Comparison of ENCODE assay signal across 18 mouse cellular contexts in the genomic region with DNA sequence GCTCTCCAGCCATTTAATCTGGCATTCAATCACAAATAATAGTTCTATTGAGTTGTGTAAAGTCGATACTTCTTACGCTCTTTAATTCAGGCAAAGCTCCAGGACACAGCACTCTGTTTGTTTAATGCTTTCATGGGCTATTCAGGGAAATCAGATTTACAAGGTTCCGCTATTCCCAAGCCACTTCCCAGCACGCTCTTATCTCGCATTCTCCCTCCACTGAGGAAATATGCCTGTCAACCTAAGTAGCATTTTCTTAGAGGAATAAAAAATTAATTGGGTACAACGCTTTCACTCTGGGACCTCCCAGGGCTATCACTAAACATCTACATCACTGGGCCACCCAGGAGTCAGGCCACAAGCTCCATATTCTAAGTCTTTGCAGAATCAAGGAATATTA.
DNase-seq lines count a peak whose midpoint lies in the region; ATAC-seq and TF ChIP-seq lines count a peak whose summit lies in the region.
"Had no signal": no experiment of that assay in that cellular context is flagged by ENCODE, and none has a peak within 500 bp of the region (broad histone marks: within the 10 kb centered on the region; RNA-seq: fewer than 3 reads in every experiment).

No protein-coding gene starts in this region.

- H3K27ac ChIP-seq in kidney, postnatal 0 days = no peak overlapping the region
- no peak overlapping the region for H3K27ac ChIP-seq in midbrain, embryonic 14.5 days (replicated peaks; ENCODE audit: low read depth, low read length)
- H3K27ac ChIP-seq: heart, adult 2 months; heart, embryonic 15.5 days; kidney, embryonic 15.5 days; limb, embryonic 12.5 days; liver, embryonic 14.5 days; neural tube, embryonic 12.5 days had no signal

- peak; percentile 55 for DNase-seq in kidney, postnatal 0 days (ENCODE audit: low spot score)
- DNase-seq in kidney, adult 9 months = no peak
- DNase-seq in brain, adult 2 months (ENCODE audit: low read depth, low spot score) = peak; percentile 2
- peak; percentile 88 for DNase-seq in brain, embryonic 14.5 days (ENCODE audit: low read depth)
- DNase-seq in midbrain, embryonic 14.5 days = peak; percentile 75
- DNase-seq in left cerebral cortex, adult 18-20 months (ENCODE audit: low spot score in 2 of 2) = no peak
- no peak for DNase-seq in ovary, postnatal 14 days (ENCODE audit: low spot score)
- DNase-seq: adrenal gland, adult 8-10 months; cerebellum, postnatal 10 days; gastrocnemius, postnatal 25 days; heart, adult 2 months; thymus, postnatal 25 days had no signal

- H3K4me1 ChIP-seq in kidney, postnatal 0 days (replicated peaks; ENCODE audit: insufficient read depth, low read length) = no peaks in the 10 kb centered on the region
- no peaks in the 10 kb centered on the region for H3K4me1 ChIP-seq in midbrain, embryonic 14.5 days (ENCODE audit: control insufficient read depth, insufficient read depth, low read length)

- TF ChIP-seq CTCF in kidney, postnatal 0 days (IDR thresholded peaks at IDR 0.05; ENCODE audit: low read depth) = no peak
- TF ChIP-seq CTCF in brain, embryonic 14.5 days (IDR thresholded peaks at IDR 0.05; ENCODE audit: borderline replicate concordance, extremely low read depth, insufficient read depth, insufficient read length) = no peak

- 44% methylated on average over 6 of the region's 6 CpGs for WGBS in kidney, postnatal 0 days
- 5% methylated on average over 6 of the region's 6 CpGs for WGBS in midbrain, embryonic 14.5 days

- H3K9ac ChIP-seq in kidney, postnatal 0 days (ENCODE audit: low read depth, low read length) = no peak overlapping the region
- H3K9ac ChIP-seq in midbrain, embryonic 14.5 days (replicated peaks; ENCODE audit: low read length) = no peak overlapping the region
- H3K9ac ChIP-seq: heart, embryonic 15.5 days; kidney, embryonic 15.5 days; limb, embryonic 12.5 days; liver, embryonic 14.5 days; neural tube, embryonic 12.5 days had no signal

- ATAC-seq in kidney, postnatal 0 days (replicated peaks; ENCODE audit: low FRiP score, low read depth) = no peak
- peak; percentile 31; the same call in 1 of the 2 replicates for ATAC-seq in midbrain, embryonic 14.5 days (ENCODE audit: low FRiP score, low TSS enrichment)
- ATAC-seq: intestine, embryonic 16.5 days had no signal

- no peaks in the 10 kb centered on the region for H3K27me3 ChIP-seq in kidney, postnatal 0 days (ENCODE audit: insufficient read depth, low read length)
- peaks cover 70% of the 10 kb centered on the region for H3K27me3 ChIP-seq in midbrain, embryonic 14.5 days (ENCODE audit: control insufficient read depth, insufficient read depth, low read length)
- H3K27me3 ChIP-seq: heart, embryonic 15.5 days; kidney, embryonic 15.5 days; limb, embryonic 12.5 days had no signal

- H3K36me3 ChIP-seq in kidney, postnatal 0 days (ENCODE audit: insufficient read depth, low read length) = no peaks in the 10 kb centered on the region
- H3K36me3 ChIP-seq in midbrain, embryonic 14.5 days (ENCODE audit: control insufficient read depth, insufficient read depth, low read length) = no peaks in the 10 kb centered on the region
- H3K36me3 ChIP-seq: heart, embryonic 15.5 days; kidney, embryonic 15.5 days; limb, embryonic 12.5 days; neural tube, embryonic 12.5 days had no signal

- H3K9me3 ChIP-seq in kidney, postnatal 0 days (replicated peaks; ENCODE audit: low read length) = no peaks in the 10 kb centered on the region
- peaks cover 9% of the 10 kb centered on the region for H3K9me3 ChIP-seq in midbrain, embryonic 14.5 days (ENCODE audit: control insufficient read depth, low read length)
- H3K9me3 ChIP-seq: heart, embryonic 15.5 days; kidney, embryonic 15.5 days; limb, embryonic 12.5 days had no signal

- TF ChIP-seq POLR2A in brain, embryonic 14.5 days (IDR thresholded peaks at IDR 0.05; ENCODE audit: borderline replicate concordance, extremely low read depth, insufficient read depth, insufficient read length, poor library complexity, severe bottlenecking) = no peak

- H3K4me3 ChIP-seq in kidney, postnatal 0 days (replicated peaks; ENCODE audit: low read depth, low read length) = no peak overlapping the region
- H3K4me3 ChIP-seq in midbrain, embryonic 14.5 days (replicated peaks; ENCODE audit: low read depth, low read length) = no peak overlapping the region
- H3K4me3 ChIP-seq: heart, adult 2 months; heart, embryonic 15.5 days; kidney, embryonic 15.5 days; limb, embryonic 12.5 days; neural tube, embryonic 12.5 days had no signal

- 0 out of 2 replicates have a peak overlapping the region, but pooled peaks have one; percentile 2 for H3K4me2 ChIP-seq in kidney, postnatal 0 days (ENCODE audit: low read length)
- no peak overlapping the region for H3K4me2 ChIP-seq in midbrain, embryonic 14.5 days (ENCODE audit: low read length)
- H3K4me2 ChIP-seq: heart, embryonic 15.5 days; kidney, embryonic 15.5 days; limb, embryonic 12.5 days; neural tube, embryonic 12.5 days had no signal

Comparison
In these comparisons a context has a peak if more than half of its experiments do, and no peak if none do; other contexts are left out.
1. DNase-seq: peak in kidney, postnatal 0 days (single experiment), brain, adult 2 months (single experiment), brain, embryonic 14.5 days (single experiment) and midbrain, embryonic 14.5 days (single experiment); none in kidney, adult 9 months (single experiment), left cerebral cortex, adult 18-20 months (0 of 2) and ovary, postnatal 14 days (single experiment).